Mouse (Mus musculus): ENCODE results near the gene Acyp1. TPM values are rescaled to one million over a fixed set of nuclear protein-coding genes. Genes with fewer than 3 reads are reported as not detected.

The Acyp1 gene
- polyA plus RNA-seq, 1 experiment, result 48.4 TPM

GRCm38 (mm10) chr12:85273508-85273907, 14.7 kb downstream of the Acyp1 start:
- H3K4me3 ChIP-seq (ENCODE audit: insufficient read depth, low read length), result no peak overlapping the region

GRCm38 (mm10) chr12:85271843-85272206, 16.4 kb downstream of the Acyp1 start:
- no peak overlapping the region for H3K27ac ChIP-seq (ENCODE audit: insufficient read depth, low read length)
- no peaks in the 10 kb centered on the region for H3K4me1 ChIP-seq (ENCODE audit: control insufficient read depth, insufficient read depth, low read length)
- no peak for TF ChIP-seq POLR2A (IDR thresholded peaks at IDR 0.05; ENCODE audit: extremely low read depth, insufficient read depth, low read length)
- TF ChIP-seq CTCF (IDR thresholded peaks at IDR 0.05; ENCODE audit: extremely low read depth, insufficient read depth, low read length), result no peak
- H3K4me3 ChIP-seq (ENCODE audit: insufficient read depth, low read length), result no peak overlapping the region

More at GRCm38 (mm10) chr12:85273508-85273907, 14.7 kb downstream of the Acyp1 start:
- Histone ChIP-seq H3K27ac (ENCODE audit: insufficient read depth, low read length) (no peak overlapping the region), H3K4me1 (ENCODE audit: control insufficient read depth, insufficient read depth, low read length) (no peaks in the 10 kb centered on the region)
- TF ChIP-seq POLR2A (IDR thresholded peaks at IDR 0.05; ENCODE audit: extremely low read depth, insufficient read depth, low read length) (no peak), CTCF (IDR thresholded peaks at IDR 0.05; ENCODE audit: extremely low read depth, insufficient read depth, low read length) (no peak)

- no peak for TF ChIP-seq CTCF (IDR thresholded peaks at IDR 0.05; ENCODE audit: extremely low read depth, insufficient read depth, low read length)
- TF ChIP-seq POLR2A (IDR thresholded peaks at IDR 0.05; ENCODE audit: extremely low read depth, insufficient read depth, low read length), result no peak
- H3K4me3 ChIP-seq (ENCODE audit: insufficient read depth, low read length), result no peak overlapping the region
- no peaks in the 10 kb centered on the region for H3K4me1 ChIP-seq (ENCODE audit: control insufficient read depth, insufficient read depth, low read length)
- H3K27ac ChIP-seq (ENCODE audit: insufficient read depth, low read length), result no peak overlapping the region
Measured at GRCm38 (mm10) chr12:85271132-85271842, 17.0 kb downstream of the Acyp1 start.

GRCm38 (mm10) chr12:85270319-85270718, 17.9 kb downstream of the Acyp1 start, which contains the start of gene Mlh3:
Gene Mlh3 (minus strand): TSS chr12:85270599.
- TF ChIP-seq CTCF (IDR thresholded peaks at IDR 0.05; ENCODE audit: extremely low read depth, insufficient read depth, low read length) (0 out of 2 replicates have a peak, but pooled peaks have one; percentile 4), POLR2A (IDR thresholded peaks at IDR 0.05; ENCODE audit: extremely low read depth, insufficient read depth, low read length) (peak; percentile 74)
- peak within 1 kb of the TSS; percentile 61 for H3K27ac ChIP-seq (ENCODE audit: insufficient read depth, low read length)
- no peaks in the 10 kb centered on the region for H3K4me1 ChIP-seq (ENCODE audit: control insufficient read depth, insufficient read depth, low read length)
- H3K4me3 ChIP-seq (ENCODE audit: insufficient read depth, low read length), result peak within 1 kb of the TSS; percentile 67

- Histone ChIP-seq H3K27ac (ENCODE audit: insufficient read depth, low read length) (peak overlapping the region; percentile 61; the same call in 1 of the 2 replicates), H3K4me1 (ENCODE audit: control insufficient read depth, insufficient read depth, low read length) (peaks cover 2% of the 10 kb centered on the region; the same call in 1 of the 2 replicates), H3K4me3 (ENCODE audit: insufficient read depth, low read length) (peak overlapping the region; percentile 67)
- no peak for TF ChIP-seq CTCF (IDR thresholded peaks at IDR 0.05; ENCODE audit: extremely low read depth, insufficient read depth, low read length)
- TF ChIP-seq POLR2A (IDR thresholded peaks at IDR 0.05; ENCODE audit: extremely low read depth, insufficient read depth, low read length), result no peak
Measured at GRCm38 (mm10) chr12:85269821-85270220, 18.4 kb downstream of the Acyp1 start.

- no peak for TF ChIP-seq CTCF (IDR thresholded peaks at IDR 0.05; ENCODE audit: extremely low read depth, insufficient read depth, low read length)
- TF ChIP-seq POLR2A (IDR thresholded peaks at IDR 0.05; ENCODE audit: extremely low read depth, insufficient read depth, low read length), result no peak
- peaks cover 2% of the 10 kb centered on the region; the same call in 1 of the 2 replicates for H3K4me1 ChIP-seq (ENCODE audit: control insufficient read depth, insufficient read depth, low read length)
- no peak overlapping the region for H3K27ac ChIP-seq (ENCODE audit: insufficient read depth, low read length)
- no peak overlapping the region for H3K4me3 ChIP-seq (ENCODE audit: insufficient read depth, low read length)
Measured at GRCm38 (mm10) chr12:85266248-85266647, 22.0 kb downstream of the Acyp1 start.

GRCm38 (mm10) chr12:85264940-85265339, 23.3 kb downstream of the Acyp1 start:
- Histone ChIP-seq H3K27ac (ENCODE audit: insufficient read depth, low read length) (no peak overlapping the region), H3K4me1 (ENCODE audit: control insufficient read depth, insufficient read depth, low read length) (peaks cover 2% of the 10 kb centered on the region; the same call in 1 of the 2 replicates), H3K4me3 (ENCODE audit: insufficient read depth, low read length) (no peak overlapping the region)
- no peak for TF ChIP-seq POLR2A (IDR thresholded peaks at IDR 0.05; ENCODE audit: extremely low read depth, insufficient read depth, low read length)
- TF ChIP-seq CTCF (IDR thresholded peaks at IDR 0.05; ENCODE audit: extremely low read depth, insufficient read depth, low read length), result no peak

GRCm38 (mm10) chr12:85264531-85264930, 23.7 kb downstream of the Acyp1 start:
- Histone ChIP-seq H3K4me1 (ENCODE audit: control insufficient read depth, insufficient read depth, low read length) (peaks cover 2% of the 10 kb centered on the region; the same call in 1 of the 2 replicates), H3K27ac (ENCODE audit: insufficient read depth, low read length) (no peak overlapping the region), H3K4me3 (ENCODE audit: insufficient read depth, low read length) (no peak overlapping the region)
- TF ChIP-seq CTCF (IDR thresholded peaks at IDR 0.05; ENCODE audit: extremely low read depth, insufficient read depth, low read length) (no peak), POLR2A (IDR thresholded peaks at IDR 0.05; ENCODE audit: extremely low read depth, insufficient read depth, low read length) (no peak)

GRCm38 (mm10) chr12:85263190-85263589, 25.0 kb downstream of the Acyp1 start:
- Histone ChIP-seq H3K27ac (ENCODE audit: insufficient read depth, low read length) (no peak overlapping the region), H3K4me1 (ENCODE audit: control insufficient read depth, insufficient read depth, low read length) (peaks cover 2% of the 10 kb centered on the region; the same call in 1 of the 2 replicates), H3K4me3 (ENCODE audit: insufficient read depth, low read length) (no peak overlapping the region)
- TF ChIP-seq CTCF (IDR thresholded peaks at IDR 0.05; ENCODE audit: extremely low read depth, insufficient read depth, low read length) (no peak), POLR2A (IDR thresholded peaks at IDR 0.05; ENCODE audit: extremely low read depth, insufficient read depth, low read length) (no peak)

- Histone ChIP-seq H3K4me1 (ENCODE audit: control insufficient read depth, insufficient read depth, low read length) (peaks cover 2% of the 10 kb centered on the region; the same call in 1 of the 2 replicates), H3K4me3 (ENCODE audit: insufficient read depth, low read length) (no peak overlapping the region), H3K27ac (ENCODE audit: insufficient read depth, low read length) (no peak overlapping the region)
- no peak for TF ChIP-seq CTCF (IDR thresholded peaks at IDR 0.05; ENCODE audit: extremely low read depth, insufficient read depth, low read length)
- TF ChIP-seq POLR2A (IDR thresholded peaks at IDR 0.05; ENCODE audit: extremely low read depth, insufficient read depth, low read length), result no peak
Measured at GRCm38 (mm10) chr12:85262489-85262888, 25.7 kb downstream of the Acyp1 start.

Measured in cortical plate, adult 2 months (tissue).